13 mouse cellular contexts compared by ENCODE assay signal in the genomic region with DNA sequence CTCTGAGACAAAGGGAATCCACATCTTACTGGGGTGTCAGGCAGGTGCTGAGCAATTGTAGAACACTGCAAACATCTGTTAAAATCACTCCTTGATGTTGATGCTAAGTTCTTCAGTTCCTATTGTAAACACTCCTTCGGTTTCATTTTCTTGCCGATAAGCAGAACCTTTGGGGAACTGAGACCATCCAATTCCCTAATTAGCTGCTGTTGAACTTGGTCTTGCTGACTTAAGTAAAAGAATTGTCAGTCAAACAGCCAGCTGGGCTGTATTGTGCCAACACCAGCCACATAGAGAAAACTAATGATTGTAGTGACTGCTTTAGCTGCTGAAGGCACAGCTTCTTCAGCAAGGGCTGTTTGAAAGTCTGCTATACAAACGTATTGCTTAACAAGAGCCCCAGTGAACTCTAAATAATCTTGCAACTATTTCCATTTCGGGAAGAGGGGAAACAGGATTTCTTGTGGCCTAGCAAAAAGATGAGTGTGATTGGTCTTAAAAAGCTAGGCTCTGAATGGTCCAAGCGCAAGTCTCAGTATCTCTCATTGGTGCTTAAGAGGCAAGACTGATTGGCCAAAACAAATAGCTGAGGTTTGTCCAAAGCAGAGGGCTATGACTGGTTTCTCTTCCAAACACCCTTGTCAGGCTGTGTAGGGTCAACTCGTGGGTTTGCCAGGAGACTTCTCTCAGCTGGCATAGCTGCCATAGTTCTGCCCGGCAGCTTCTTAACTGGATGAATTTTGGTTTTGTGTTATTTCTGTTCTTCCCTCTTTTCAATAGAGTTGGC. TPM values are rescaled to one million over a fixed set of nuclear protein-coding genes. Genes with fewer than 3 reads are reported as not detected.
A peak's percentile ranks its signal among the peaks of the same experiment; 100 is the strongest.
DNase-seq lines count a peak whose midpoint lies in the region; ATAC-seq and TF ChIP-seq lines count a peak whose summit lies in the region.
"Had no signal": no experiment of that assay in that cellular context is flagged by ENCODE, and none has a peak within 500 bp of the region (broad histone marks: within the 10 kb centered on the region; RNA-seq: fewer than 3 reads in every experiment).

No protein-coding gene starts in this region.

- no peak overlapping the region for H3K27ac ChIP-seq in lung, embryonic 14.5 days (ENCODE audit: low read depth)
- peak overlapping the region; percentile 92 for H3K27ac ChIP-seq in bone marrow, adult 2 months (ENCODE audit: control insufficient read depth, insufficient read depth, low read depth, low read length, poor library complexity)
- H3K27ac ChIP-seq: hindbrain, embryonic 15.5 days; limb, embryonic 15.5 days had no signal

- WGBS in lung, embryonic 14.5 days = 42% methylated on average over 7 of the region's 7 CpGs
- 33% methylated on average over 7 of the region's 7 CpGs for WGBS in lung, adult 2 months
- 20% methylated on average over 7 of the region's 7 CpGs for WGBS in bone marrow, adult 2 months

- no peak overlapping the region for H3K4me2 ChIP-seq in lung, embryonic 14.5 days
- H3K4me2 ChIP-seq: hindbrain, embryonic 15.5 days; limb, embryonic 15.5 days had no signal

- H3K4me1 ChIP-seq in lung, embryonic 14.5 days (ENCODE audit: insufficient read depth) = no peaks in the 10 kb centered on the region
- no peaks in the 10 kb centered on the region; the same call in none of the 2 replicates for H3K4me1 ChIP-seq in lung, adult 2 months (ENCODE audit: control insufficient read depth, insufficient read depth, low read length)
- H3K4me1 ChIP-seq in bone marrow, adult 2 months (ENCODE audit: control insufficient read depth, insufficient read depth, low read length) = peaks cover 8% of the 10 kb centered on the region

- no peak for ATAC-seq in lung, embryonic 14.5 days (ENCODE audit: insufficient read depth)
- ATAC-seq in frontal cortex, adult (ENCODE audit: low TSS enrichment) = no peak

- no peak for TF ChIP-seq CTCF in lung, embryonic 14.5 days (IDR thresholded peaks at IDR 0.05; ENCODE audit: low read depth)
- no peak for TF ChIP-seq CTCF in lung, adult 2 months (IDR thresholded peaks at IDR 0.05; ENCODE audit: insufficient read depth, low read length)
- TF ChIP-seq CTCF in bone marrow, adult 2 months (IDR thresholded peaks at IDR 0.05; ENCODE audit: control insufficient read depth, insufficient read depth, low read length) = no peak

- DNase-seq in lung, embryonic 14.5 days = peak; percentile 24
- DNase-seq in lung, adult 2 months = no peak
- peak; percentile 31 for DNase-seq in lung, postnatal 10 days
- DNase-seq in thymus, postnatal 0 days (ENCODE audit: low spot score) = peak; percentile 64
- DNase-seq in kidney, adult 9 months = no peak
- no peak for DNase-seq in adrenal gland, postnatal 14 days
- DNase-seq: kidney, postnatal 4 days; right cerebral cortex, adult 18-20 months had no signal

- no peak for TF ChIP-seq POLR2A in lung, adult 2 months (IDR thresholded peaks at IDR 0.05; ENCODE audit: borderline replicate concordance, extremely low read depth, low read depth, low read length)
- TF ChIP-seq POLR2A in bone marrow, adult 2 months (IDR thresholded peaks at IDR 0.05; ENCODE audit: borderline replicate concordance, control insufficient read depth, low read depth, low read length) = no peak

- H3K36me3 ChIP-seq in lung, embryonic 14.5 days (ENCODE audit: insufficient read depth) = no peaks in the 10 kb centered on the region
- H3K36me3 ChIP-seq: G1E; hindbrain, embryonic 15.5 days; limb, embryonic 15.5 days had no signal

- no peak overlapping the region for H3K4me3 ChIP-seq in lung, embryonic 14.5 days (ENCODE audit: low read depth, low read length)
- no peak overlapping the region for H3K4me3 ChIP-seq in lung, adult 2 months (replicated peaks; ENCODE audit: extremely low read depth, low read depth, low read length)
- H3K4me3 ChIP-seq in bone marrow, adult 2 months (replicated peaks; ENCODE audit: control insufficient read depth, low read depth, low read length) = no peak overlapping the region
- H3K4me3 ChIP-seq: hindbrain, embryonic 15.5 days; limb, embryonic 15.5 days had no signal

- H3K9ac ChIP-seq in lung, embryonic 14.5 days = no peak overlapping the region
- H3K9ac ChIP-seq: hindbrain, embryonic 15.5 days; limb, embryonic 15.5 days had no signal

- no peaks in the 10 kb centered on the region for H3K27me3 ChIP-seq in lung, embryonic 14.5 days (ENCODE audit: insufficient read depth, low read length)
- H3K27me3 ChIP-seq: hindbrain, embryonic 15.5 days; limb, embryonic 15.5 days had no signal

- H3K9me3 ChIP-seq in lung, embryonic 14.5 days (ENCODE audit: low read depth, low read length) = no peaks in the 10 kb centered on the region
- H3K9me3 ChIP-seq: G1E; hindbrain, embryonic 15.5 days; limb, embryonic 15.5 days had no signal

RNA-seq across cellular contexts. Expression of a gene that starts 3.2 kb away (rescaled TPM):
- polyA plus RNA-seq in lung, embryonic 14.5 days (2014; fragmentation: Nextera tagmentation; extraction: Ambion mirVana) = 93.7 and 102 TPM in 2 replicates
- 4.4 and 5.2 TPM in 2 replicates for polyA plus RNA-seq in lung, adult 2 months (2012; rRNA removed)
- 27.3 and 32.5 TPM in 2 replicates for polyA plus RNA-seq in bone marrow, adult 2 months (2011; ENCODE audit: insufficient read depth, insufficient read length, low replicate concordance, missing spikeins)
- 40.4 and 43.0 TPM in 2 replicates for polyA plus RNA-seq in thymus, postnatal 0 days (2015; fragmentation: Nextera tagmentation; extraction: Ambion mirVana)
- 7.2 and 11.0 TPM in 2 replicates for total RNA-seq in adrenal gland, postnatal 14 days (2021)

RNA-seq across cellular contexts. Expression of a gene that starts 3.8 kb away (rescaled TPM):
- polyA plus RNA-seq in lung, embryonic 14.5 days (2014; fragmentation: Nextera tagmentation; extraction: Ambion mirVana) = 104 and 109 TPM in 2 replicates
- polyA plus RNA-seq in lung, adult 2 months (2012; rRNA removed) = 21.3 and 32.1 TPM in 2 replicates
- polyA plus RNA-seq in bone marrow, adult 2 months (2011; ENCODE audit: insufficient read depth, insufficient read length, low replicate concordance, missing spikeins) = 11.3 and 31.1 TPM in 2 replicates
- polyA plus RNA-seq in thymus, postnatal 0 days (2015; fragmentation: Nextera tagmentation; extraction: Ambion mirVana) = 125 and 127 TPM in 2 replicates
- 93.2 and 99.1 TPM in 2 replicates for total RNA-seq in adrenal gland, postnatal 14 days (2021)

RNA-seq across cellular contexts. Expression of a gene that starts 42.7 kb away (rescaled TPM):
- polyA plus RNA-seq in lung, embryonic 14.5 days (2014; fragmentation: Nextera tagmentation; extraction: Ambion mirVana) = 13.1 and 15.1 TPM in 2 replicates
- polyA plus RNA-seq in lung, adult 2 months (2012; rRNA removed) = 60.6 and 60.9 TPM in 2 replicates
- 48.7 and 102 TPM in 2 replicates for polyA plus RNA-seq in bone marrow, adult 2 months (2011; ENCODE audit: insufficient read depth, insufficient read length, low replicate concordance, missing spikeins)
- 51.9 and 55.0 TPM in 2 replicates for polyA plus RNA-seq in thymus, postnatal 0 days (2015; fragmentation: Nextera tagmentation; extraction: Ambion mirVana)
- total RNA-seq in adrenal gland, postnatal 14 days (2021) = 33.6 and 38.7 TPM in 2 replicates

Comparison
In these comparisons a context has a peak if more than half of its experiments do, and no peak if none do; other contexts are left out.
1. DNase-seq: peak in lung, embryonic 14.5 days (single experiment), lung, postnatal 10 days (single experiment) and thymus, postnatal 0 days (single experiment); none in lung, adult 2 months (single experiment), kidney, adult 9 months (single experiment) and adrenal gland, postnatal 14 days (single experiment).